Mouse (Mus musculus): ENCODE data around the gene Arhgef26. TPM values are rescaled to one million over a fixed set of nuclear protein-coding genes. Genes with fewer than 3 reads are reported as not detected.

Arhgef26 gene
- 0.38 and 0.64 TPM in 2 replicates for polyA plus RNA-seq (2012; rRNA removed)

DNA sequence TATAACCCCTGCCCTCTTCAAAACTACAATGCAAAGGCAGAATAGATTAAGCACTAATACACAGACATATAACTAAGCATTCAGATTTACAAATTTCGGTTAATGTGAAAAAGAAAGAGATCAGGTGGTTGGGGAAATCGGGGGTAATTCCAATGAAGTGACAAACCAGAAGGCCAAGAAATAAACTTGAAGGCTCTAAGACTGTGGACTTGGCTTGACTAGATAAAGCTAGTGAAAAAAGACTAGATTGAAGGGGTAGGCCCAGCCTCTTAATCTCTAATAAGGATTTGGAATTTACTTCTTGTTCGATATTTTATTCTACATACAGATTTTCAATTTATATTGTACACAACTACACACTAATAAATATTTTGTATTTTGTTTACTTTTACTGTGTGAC lies at the start of gene Arhgef26:
Gene Arhgef26 (plus strand): TSS at position 301 of the 400 bp plus-strand sequence.
- H3K4me3 ChIP-seq (ENCODE audit: control insufficient read depth, low read depth, low read length) = peak within 1 kb of the TSS; percentile 72
- H3K36me3 ChIP-seq (ENCODE audit: control insufficient read depth, insufficient read depth, low read length) = no peaks in the 10 kb centered on the region
- no peaks in the 10 kb centered on the region for H3K27me3 ChIP-seq (ENCODE audit: control insufficient read depth, insufficient read depth, low read length)
- no peak within 1 kb of the TSS for H3K27ac ChIP-seq (ENCODE audit: control insufficient read depth, insufficient read depth, low read depth, low read length)
- TF ChIP-seq POLR2A (IDR thresholded peaks at IDR 0.05; ENCODE audit: control insufficient read depth, low read depth, low read length) = no peak
- TF ChIP-seq CTCF (IDR thresholded peaks at IDR 0.05; ENCODE audit: control insufficient read depth, insufficient read depth, insufficient replicate concordance, low read depth, low read length) = no peak
- no peaks in the 10 kb centered on the region; the same call in 1 of the 2 replicates for H3K4me1 ChIP-seq (ENCODE audit: control insufficient read depth, insufficient read depth, low read length)

DNA sequence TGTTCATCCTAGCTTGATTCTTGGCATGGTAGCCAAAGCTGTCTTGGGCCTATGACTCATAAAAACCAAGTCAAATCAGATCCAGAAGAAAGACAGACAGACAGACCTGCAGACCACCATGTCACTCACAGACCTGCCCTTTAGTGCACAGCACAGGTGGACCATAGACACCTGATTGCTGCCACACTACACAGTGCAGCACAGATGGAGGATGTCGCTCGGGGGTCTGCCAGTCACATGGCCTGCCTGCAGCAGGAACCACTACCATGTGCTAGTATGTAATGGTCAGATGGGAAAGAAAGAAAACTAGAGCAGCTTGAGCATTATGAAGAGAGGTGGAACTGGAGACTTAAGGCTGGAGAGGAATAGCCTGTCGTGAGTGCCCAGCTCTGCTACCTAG lies 27.7 kb upstream of the Arhgef26 start:
- Histone ChIP-seq H3K4me3 (ENCODE audit: control insufficient read depth, low read depth, low read length) (no peak overlapping the region), H3K27ac (ENCODE audit: control insufficient read depth, insufficient read depth, low read depth, low read length) (no peak overlapping the region), H3K36me3 (ENCODE audit: control insufficient read depth, insufficient read depth, low read length) (no peaks in the 10 kb centered on the region), H3K4me1 (ENCODE audit: control insufficient read depth, insufficient read depth, low read length) (no peaks in the 10 kb centered on the region), H3K27me3 (ENCODE audit: control insufficient read depth, insufficient read depth, low read length) (no peaks in the 10 kb centered on the region)
- no peak for TF ChIP-seq CTCF (IDR thresholded peaks at IDR 0.05; ENCODE audit: control insufficient read depth, insufficient read depth, insufficient replicate concordance, low read depth, low read length)
- no peak for TF ChIP-seq POLR2A (IDR thresholded peaks at IDR 0.05; ENCODE audit: control insufficient read depth, low read depth, low read length)

DNA sequence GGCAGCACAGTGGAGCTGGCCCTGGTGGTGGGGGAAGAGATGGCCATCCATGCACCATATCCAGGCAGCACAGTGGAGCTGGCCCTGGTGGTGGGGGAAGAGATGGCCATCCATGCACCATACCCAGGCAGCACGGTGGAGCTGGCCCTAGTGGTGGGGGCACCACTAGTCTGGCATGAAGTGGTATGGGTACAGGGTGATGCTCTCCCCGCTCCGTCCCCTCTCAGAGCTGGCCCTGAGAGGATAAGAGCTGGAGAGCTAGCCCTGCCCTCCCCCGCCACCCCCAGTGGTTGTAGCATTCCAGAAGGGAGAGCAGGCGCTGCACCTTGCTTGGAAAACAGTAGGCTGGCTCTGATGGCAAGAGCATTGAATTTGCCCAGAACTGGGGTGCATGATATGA lies 26.9 kb upstream of the Arhgef26 start:
- TF ChIP-seq CTCF (IDR thresholded peaks at IDR 0.05; ENCODE audit: control insufficient read depth, insufficient read depth, insufficient replicate concordance, low read depth, low read length) (no peak), POLR2A (IDR thresholded peaks at IDR 0.05; ENCODE audit: control insufficient read depth, low read depth, low read length) (no peak)
- Histone ChIP-seq H3K4me1 (ENCODE audit: control insufficient read depth, insufficient read depth, low read length) (no peaks in the 10 kb centered on the region), H3K27ac (ENCODE audit: control insufficient read depth, insufficient read depth, low read depth, low read length) (no peak overlapping the region), H3K4me3 (ENCODE audit: control insufficient read depth, low read depth, low read length) (no peak overlapping the region), H3K36me3 (ENCODE audit: control insufficient read depth, insufficient read depth, low read length) (no peaks in the 10 kb centered on the region), H3K27me3 (ENCODE audit: control insufficient read depth, insufficient read depth, low read length) (no peaks in the 10 kb centered on the region)

DNA sequence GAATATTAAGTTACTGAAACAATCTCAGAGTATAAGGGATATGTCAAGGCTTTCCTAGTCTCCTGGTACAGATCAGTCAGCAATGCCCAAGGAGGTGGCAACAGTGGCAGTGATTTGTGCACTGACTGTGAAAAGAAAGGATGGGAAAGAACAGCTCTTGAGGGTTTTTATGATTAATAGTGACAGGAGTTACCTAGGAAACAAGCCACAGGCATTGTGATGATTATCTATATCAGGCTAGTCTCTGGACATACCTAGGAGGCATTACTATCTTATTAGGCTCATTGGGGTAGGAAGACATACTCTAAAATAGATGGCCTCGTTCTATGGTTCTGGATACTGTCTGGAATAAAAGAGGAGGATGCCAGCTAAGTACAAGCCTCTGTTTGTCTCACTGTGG lies 13.4 kb upstream of the Arhgef26 start:
- Histone ChIP-seq H3K27ac (ENCODE audit: control insufficient read depth, insufficient read depth, low read depth, low read length) (no peak overlapping the region), H3K4me1 (ENCODE audit: control insufficient read depth, insufficient read depth, low read length) (no peaks in the 10 kb centered on the region), H3K27me3 (ENCODE audit: control insufficient read depth, insufficient read depth, low read length) (no peaks in the 10 kb centered on the region), H3K36me3 (ENCODE audit: control insufficient read depth, insufficient read depth, low read length) (no peaks in the 10 kb centered on the region), H3K4me3 (ENCODE audit: control insufficient read depth, low read depth, low read length) (no peak overlapping the region)
- TF ChIP-seq CTCF (IDR thresholded peaks at IDR 0.05; ENCODE audit: control insufficient read depth, insufficient read depth, insufficient replicate concordance, low read depth, low read length) = no peak
- no peak for TF ChIP-seq POLR2A (IDR thresholded peaks at IDR 0.05; ENCODE audit: control insufficient read depth, low read depth, low read length)

DNA sequence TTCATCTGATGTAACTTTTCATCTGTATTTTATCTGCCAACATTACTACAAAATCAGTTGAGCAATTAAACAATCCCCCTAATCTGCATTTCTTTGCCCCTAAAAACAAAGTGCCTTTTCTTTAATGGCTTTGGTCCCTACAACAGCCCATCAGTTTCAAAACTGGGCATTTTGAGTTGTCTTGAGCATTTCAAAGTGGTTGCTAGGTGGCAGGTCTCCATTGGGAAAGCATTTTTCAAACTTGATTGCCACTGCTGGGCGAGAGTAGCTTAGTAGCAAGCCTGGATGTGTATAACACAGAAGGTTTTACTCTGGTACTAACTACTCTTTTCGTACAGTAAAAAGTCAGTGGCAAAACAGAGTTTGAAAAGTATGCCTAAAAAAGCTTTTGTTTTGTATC lies 10.2 kb upstream of the Arhgef26 start:
- TF ChIP-seq CTCF (IDR thresholded peaks at IDR 0.05; ENCODE audit: control insufficient read depth, insufficient read depth, insufficient replicate concordance, low read depth, low read length) = no peak
- no peak for TF ChIP-seq POLR2A (IDR thresholded peaks at IDR 0.05; ENCODE audit: control insufficient read depth, low read depth, low read length)
- no peaks in the 10 kb centered on the region for H3K36me3 ChIP-seq (ENCODE audit: control insufficient read depth, insufficient read depth, low read length)
- H3K4me3 ChIP-seq (ENCODE audit: control insufficient read depth, low read depth, low read length) = no peak overlapping the region
- H3K4me1 ChIP-seq (ENCODE audit: control insufficient read depth, insufficient read depth, low read length) = no peaks in the 10 kb centered on the region
- no peak overlapping the region for H3K27ac ChIP-seq (ENCODE audit: control insufficient read depth, insufficient read depth, low read depth, low read length)
- no peaks in the 10 kb centered on the region for H3K27me3 ChIP-seq (ENCODE audit: control insufficient read depth, insufficient read depth, low read length)

DNA sequence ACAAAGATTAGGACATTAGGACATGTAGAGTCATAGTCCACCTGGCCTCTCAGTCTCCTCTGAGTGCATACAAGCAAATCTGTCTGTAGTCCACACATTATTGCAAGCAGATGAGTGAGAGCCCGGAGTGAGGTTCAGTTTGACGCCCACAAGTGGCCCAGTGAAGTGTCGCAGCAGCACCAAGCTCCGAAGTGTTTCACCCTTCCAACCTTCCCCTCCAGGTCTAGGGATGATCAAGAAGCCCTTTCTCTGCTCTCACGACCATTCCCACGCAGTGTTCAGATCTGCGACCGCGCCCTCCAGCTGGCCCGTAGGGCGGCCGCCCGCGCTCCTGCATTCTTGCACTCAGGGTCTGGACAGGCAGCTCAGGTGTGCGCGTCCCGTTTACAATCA lies 313 bp downstream of the Arhgef26 start:
- H3K27ac ChIP-seq (ENCODE audit: control insufficient read depth, insufficient read depth, low read depth, low read length) = no peak overlapping the region
- TF ChIP-seq POLR2A (IDR thresholded peaks at IDR 0.05; ENCODE audit: control insufficient read depth, low read depth, low read length) (no peak), CTCF (IDR thresholded peaks at IDR 0.05; ENCODE audit: control insufficient read depth, insufficient read depth, insufficient replicate concordance, low read depth, low read length) (no peak)
- no peaks in the 10 kb centered on the region for H3K36me3 ChIP-seq (ENCODE audit: control insufficient read depth, insufficient read depth, low read length)
- no peaks in the 10 kb centered on the region; the same call in 1 of the 2 replicates for H3K4me1 ChIP-seq (ENCODE audit: control insufficient read depth, insufficient read depth, low read length)
- no peaks in the 10 kb centered on the region for H3K27me3 ChIP-seq (ENCODE audit: control insufficient read depth, insufficient read depth, low read length)
- H3K4me3 ChIP-seq (ENCODE audit: control insufficient read depth, low read depth, low read length) = peak overlapping the region; percentile 72

DNA sequence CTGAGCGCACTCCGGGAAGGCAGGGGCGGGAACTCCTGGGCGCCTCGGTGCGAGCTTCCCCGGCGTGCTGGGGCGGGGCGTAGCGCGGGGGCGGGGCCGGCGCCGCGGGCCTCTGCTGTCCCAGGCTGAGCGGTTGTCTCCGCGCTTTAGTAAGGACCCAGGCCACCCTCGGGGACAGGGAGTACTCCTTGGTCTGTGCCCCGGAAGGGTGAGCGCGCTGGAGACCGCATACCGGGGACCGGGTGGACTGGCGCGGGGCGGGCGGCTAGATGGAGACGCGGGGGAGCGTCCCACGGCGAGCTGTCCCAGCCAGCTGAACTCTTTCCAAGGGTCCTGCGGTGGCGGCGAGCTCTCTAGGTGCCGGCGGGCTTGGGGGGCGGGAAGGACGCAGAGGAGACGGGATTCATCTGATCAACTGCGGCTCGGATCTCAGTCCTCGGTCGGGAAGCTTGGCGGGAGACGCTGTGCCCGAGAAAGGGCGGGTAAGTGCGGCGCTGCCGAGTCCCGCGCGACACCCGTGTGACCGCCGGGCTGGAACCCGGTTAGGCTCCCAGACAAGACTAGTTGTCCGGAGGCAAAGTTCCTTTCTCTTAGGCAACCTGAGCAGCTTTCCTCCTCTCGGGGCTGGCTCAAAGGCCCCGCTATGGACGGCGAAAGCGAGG lies 841 bp downstream of the Arhgef26 start:
- Histone ChIP-seq H3K4me1 (ENCODE audit: control insufficient read depth, insufficient read depth, low read length) (no peaks in the 10 kb centered on the region; the same call in 1 of the 2 replicates), H3K36me3 (ENCODE audit: control insufficient read depth, insufficient read depth, low read length) (no peaks in the 10 kb centered on the region), H3K27ac (ENCODE audit: control insufficient read depth, insufficient read depth, low read depth, low read length) (no peak overlapping the region), H3K4me3 (ENCODE audit: control insufficient read depth, low read depth, low read length) (peak overlapping the region; percentile 72), H3K27me3 (ENCODE audit: control insufficient read depth, insufficient read depth, low read length) (no peaks in the 10 kb centered on the region)
- TF ChIP-seq CTCF (IDR thresholded peaks at IDR 0.05; ENCODE audit: control insufficient read depth, insufficient read depth, insufficient replicate concordance, low read depth, low read length) (no peak), POLR2A (IDR thresholded peaks at IDR 0.05; ENCODE audit: control insufficient read depth, low read depth, low read length) (no peak)
